Mouse (Mus musculus) heart, embryonic 12.5 days (tissue): ENCODE results near the gene Zfp428. TPM values are rescaled to one million over a fixed set of nuclear protein-coding genes. Genes with fewer than 3 reads are reported as not detected.
"Not testable (repeated sequence)": the region's sequence is repeated elsewhere in the genome, so short reads cannot be mapped to it uniquely, and the experiment has no call there.

ENCODE experiments used
- ATAC-seq: fragments of 200-750 bp; cut with Nextera tagmentation; 2 replicates; pipeline ENCODE4 v1.8.0; 2017; ENCODE audit warnings: moderate TSS enrichment, moderate library complexity; ENCODE audit not compliant: insufficient number of reproducible peaks, low FRiP score
- H3K27ac ChIP-seq: fragments of 300-500 bp; sonication (generic); 2 replicates; pipeline ENCODE4 v1.5.1; 2016; ENCODE audit warnings: mild to moderate bottlenecking, moderate library complexity; ENCODE audit not compliant: poor library complexity, severe bottlenecking
- H3K27me3 ChIP-seq: fragments of 300-500 bp; sonication (generic); replicated peaks from 2 replicates; pipeline ENCODE4 v1.6.1; 2016; ENCODE audit warnings: mild to moderate bottlenecking, moderate library complexity
- H3K36me3 ChIP-seq: fragments of 300-500 bp; sonication (generic); 2 replicates; pipeline ENCODE4 v1.6.1; 2016; ENCODE audit warnings: mild to moderate bottlenecking, moderate library complexity
- H3K4me1 ChIP-seq: fragments of 300-500 bp; sonication (generic); replicated peaks from 2 replicates; pipeline ENCODE4 v1.6.1; 2016; ENCODE audit warnings: mild to moderate bottlenecking
- H3K4me2 ChIP-seq: fragments of 300-500 bp; sonication (generic); 2 replicates; pipeline ENCODE4 v1.6.1; 2016; ENCODE audit warnings: mild to moderate bottlenecking, moderate library complexity
- H3K4me3 ChIP-seq: fragments of 300-500 bp; sonication (generic); 2 replicates; pipeline ENCODE4 v1.5.1; 2016; ENCODE audit warnings: mild to moderate bottlenecking
- H3K9ac ChIP-seq: fragments of 300-500 bp; sonication (generic); 2 replicates; pipeline ENCODE4 v1.6.1; 2016; ENCODE audit warnings: mild to moderate bottlenecking, moderate library complexity
- H3K9me3 ChIP-seq: fragments of 300-500 bp; sonication (generic); replicated peaks from 2 replicates; pipeline ENCODE4 v1.6.1; 2016; ENCODE audit warnings: mild to moderate bottlenecking, moderate library complexity
- whole genome bisulfite sequencing: fragments of 180-500 bp; shearing (Covaris S2); methylation state at CpG from one replicate; pipeline ENCODE4 v1.1.7; 2016; 5-methylcytosine and 5-hydroxymethylcytosine counted together
- polyA plus RNA-seq: library from polyadenylated mRNA; unstranded; fragments of >200 nt; fragmentation: Nextera tagmentation; extraction: Ambion mirVana; gene quantifications from 2 replicates; pipeline ENCODE4 v1.2.1, GENCODE M21; 2016

The Zfp428 gene
- polyA plus RNA-seq, 1 experiment from 2014 or later, result 31.9 TPM

DNA sequence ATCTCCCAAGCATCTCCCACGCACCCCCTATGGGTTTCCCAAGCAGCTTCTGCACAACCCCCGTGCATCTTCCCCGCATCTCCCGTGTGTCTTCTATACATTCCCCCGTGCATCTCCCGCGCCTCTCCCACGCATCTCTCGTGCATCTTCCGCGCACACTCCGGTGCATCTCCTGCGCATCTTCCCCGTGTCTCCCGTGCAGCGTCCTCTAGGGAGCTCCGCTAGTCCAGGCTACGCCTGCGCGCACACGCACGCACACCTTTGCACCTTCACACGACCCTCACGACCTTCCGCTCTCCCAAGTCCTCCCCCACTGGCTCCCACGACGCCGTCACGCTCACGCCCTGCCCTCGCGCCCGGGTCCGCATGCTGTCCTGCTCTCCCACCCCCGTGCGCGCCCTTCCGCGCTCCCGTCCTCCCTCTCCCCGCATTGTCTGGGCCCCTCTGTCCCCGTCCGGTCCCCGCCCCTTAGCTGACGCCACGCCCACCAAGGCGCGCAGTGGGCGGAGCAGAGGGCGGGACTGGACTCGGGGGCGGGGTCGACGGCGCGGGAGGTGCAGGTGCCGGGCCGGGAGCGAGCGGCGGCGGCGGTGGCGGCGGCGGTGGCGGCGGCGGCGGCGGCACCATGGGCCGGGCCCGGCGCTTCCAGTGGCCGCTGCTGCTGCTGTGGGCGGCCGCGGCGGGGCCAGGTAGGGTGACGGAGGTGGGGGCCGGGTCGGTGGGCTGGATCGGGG, 25.2 kb upstream of the Zfp428 start, which contains the start of gene Cadm4:
Gene Cadm4 (plus strand): TSS at position 550 of the 734 bp plus-strand sequence.
- H3K27me3 ChIP-seq, result peaks cover 83% of the 10 kb centered on the region
- ATAC-seq, result peak; percentile 82
- peak within 1 kb of the TSS; percentile 70 for H3K4me3 ChIP-seq
- H3K27ac ChIP-seq, result no peak within 1 kb of the TSS
- under 1% methylated on average over 79 of the region's 83 CpGs for WGBS
- peaks cover 8% of the 10 kb centered on the region for H3K4me1 ChIP-seq
- H3K36me3 ChIP-seq, result no peaks in the 10 kb centered on the region
- H3K9me3 ChIP-seq, result 0 out of 2 replicates have a peak, but pooled peaks cover 5% of the 10 kb centered on the region
- peak within 1 kb of the TSS; percentile 81 for H3K9ac ChIP-seq
- H3K4me2 ChIP-seq, result peak within 1 kb of the TSS; percentile 99

DNA sequence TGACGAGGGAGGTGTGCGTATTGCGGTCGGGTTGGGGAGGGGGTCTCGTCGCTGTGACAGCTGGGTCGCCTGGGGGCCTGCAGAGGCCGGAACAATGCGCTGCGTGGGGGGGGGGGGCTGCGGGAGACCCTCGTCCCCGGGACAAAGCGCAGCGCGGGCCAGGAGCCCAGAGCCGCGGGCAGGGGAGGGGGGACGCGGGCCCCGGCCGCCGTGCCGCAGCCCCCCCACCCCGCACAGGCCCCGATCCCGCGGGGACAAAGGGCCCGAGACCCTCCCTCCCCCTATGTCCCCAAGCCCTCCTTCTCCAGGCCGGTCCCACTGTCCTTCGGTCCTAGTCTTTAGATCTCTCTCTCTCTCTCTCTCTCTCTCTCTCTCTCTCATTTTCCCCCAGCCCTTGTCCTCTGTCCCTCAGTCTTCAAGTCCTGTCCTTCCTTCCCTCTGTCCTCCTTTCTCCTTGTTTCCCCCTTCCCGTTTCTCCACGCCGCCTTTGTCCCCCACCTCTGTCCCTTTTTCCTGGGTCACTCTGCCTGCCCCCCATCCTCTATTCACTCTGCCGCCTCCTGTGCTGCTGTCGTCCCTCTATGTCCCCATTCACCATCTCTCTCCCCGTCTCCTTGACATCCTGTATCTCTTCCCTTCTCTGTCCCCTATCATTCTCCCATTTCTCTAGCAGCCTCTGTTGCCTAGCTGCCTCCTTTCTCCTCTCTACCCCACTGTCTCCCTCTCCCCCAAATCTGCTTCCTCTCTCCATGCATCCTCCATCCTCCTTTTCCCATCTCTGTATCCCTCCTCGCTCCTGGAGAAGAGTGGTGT, 24.4 kb upstream of the Zfp428 start:
- Histone ChIP-seq H3K27ac (no peak overlapping the region), H3K36me3 (no peaks in the 10 kb centered on the region), H3K27me3 (peaks cover 85% of the 10 kb centered on the region), H3K4me2 (peak overlapping the region; percentile 99), H3K9ac (peak overlapping the region; percentile 81), H3K4me1 (peaks cover 8% of the 10 kb centered on the region), H3K4me3 (peak overlapping the region; percentile 70), H3K9me3 (0 out of 2 replicates have a peak, but pooled peaks cover 5% of the 10 kb centered on the region)
- ATAC-seq, result peak; percentile 35; the same call in 1 of the 2 replicates
- WGBS, result 7% methylated on average over 7 of the region's 38 CpGs

DNA sequence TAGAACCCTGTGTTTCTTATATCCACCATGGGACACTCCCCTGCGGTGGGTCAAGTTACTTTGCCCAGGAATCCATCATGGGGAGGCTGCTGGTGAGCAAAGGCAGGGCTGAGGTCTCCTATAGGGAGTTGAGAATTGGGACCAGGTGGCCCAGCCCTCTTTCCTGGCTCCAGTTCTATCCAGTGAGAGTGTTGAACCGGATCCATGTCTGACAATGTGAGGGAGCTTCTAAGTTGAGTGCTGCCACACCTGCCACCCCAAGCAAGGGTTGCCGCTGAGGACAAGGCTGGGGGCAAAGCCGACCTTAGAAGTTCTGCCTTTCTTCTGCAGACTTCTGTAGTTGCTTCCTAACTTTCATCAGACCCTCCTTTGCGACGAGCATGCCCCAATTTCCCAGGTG, 23.5 kb upstream of the Zfp428 start:
- not testable (repeated sequence) for ATAC-seq, H3K9ac ChIP-seq, H3K36me3 ChIP-seq, H3K27ac ChIP-seq, H3K4me3 ChIP-seq, H3K4me1 ChIP-seq, H3K4me2 ChIP-seq, H3K9me3 ChIP-seq
- WGBS, result 48% methylated on average over 6 of the region's 6 CpGs
- H3K27me3 ChIP-seq, result peaks cover 84% of the 10 kb centered on the region

DNA sequence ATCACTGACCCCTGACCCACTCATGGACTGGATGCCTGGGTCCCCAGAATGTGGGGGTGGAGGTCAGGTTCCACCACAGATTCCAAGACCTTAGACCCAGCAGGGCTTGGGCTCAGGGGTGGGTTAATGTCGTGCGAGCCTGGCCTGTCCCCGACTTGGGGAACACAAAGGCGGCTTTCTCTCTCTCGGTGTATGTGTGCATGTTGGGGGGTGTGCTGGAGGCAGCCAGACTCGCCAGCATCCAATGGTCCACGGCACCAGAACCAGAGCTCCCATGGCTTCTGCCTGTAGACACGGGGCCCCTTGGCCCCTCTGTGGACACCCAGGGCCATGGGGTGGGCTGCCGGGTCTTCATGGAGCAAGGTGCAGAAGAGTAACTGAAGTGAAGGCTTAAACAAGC, 21.3 kb upstream of the Zfp428 start:
- Histone ChIP-seq H3K9me3 (no peaks in the 10 kb centered on the region), H3K4me2 (no peak overlapping the region), H3K9ac (no peak overlapping the region), H3K27ac (no peak overlapping the region), H3K27me3 (peaks cover 63% of the 10 kb centered on the region), H3K4me3 (no peak overlapping the region), H3K36me3 (no peaks in the 10 kb centered on the region), H3K4me1 (peaks cover 8% of the 10 kb centered on the region)
- 69% methylated on average over 9 of the region's 9 CpGs for WGBS
- no peak for ATAC-seq

DNA sequence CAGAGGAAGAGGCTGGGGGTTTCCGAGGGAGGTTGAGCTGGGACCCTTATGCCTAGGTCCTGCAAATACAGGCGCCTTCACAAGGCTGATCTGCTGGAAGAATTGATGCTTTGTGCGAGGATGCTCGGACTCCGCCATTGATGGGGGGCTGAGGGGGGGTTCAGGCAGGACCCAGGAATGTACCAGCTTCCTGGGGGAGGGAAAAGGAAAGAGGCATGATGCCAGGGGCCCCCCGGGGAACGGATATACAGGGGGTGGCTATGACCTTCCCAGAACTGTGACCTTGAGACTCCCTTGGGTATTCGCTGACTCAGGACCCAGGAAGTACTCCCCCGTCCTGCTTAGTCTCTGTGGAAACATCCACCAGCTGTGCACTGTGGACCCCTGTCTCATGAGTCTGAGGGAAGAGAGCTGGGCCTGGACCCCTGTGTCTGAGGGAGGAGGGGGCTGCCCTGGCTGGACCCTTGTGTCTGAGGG, 20.1 kb upstream of the Zfp428 start:
- Histone ChIP-seq H3K27me3 (peaks cover 51% of the 10 kb centered on the region), H3K4me1 (peaks cover under 1% of the 10 kb centered on the region), H3K4me2 (no peak overlapping the region), H3K9me3 (no peaks in the 10 kb centered on the region), H3K9ac (no peak overlapping the region), H3K27ac (no peak overlapping the region), H3K4me3 (no peak overlapping the region), H3K36me3 (no peaks in the 10 kb centered on the region)
- WGBS, result 55% methylated on average over 9 of the region's 9 CpGs
- no peak for ATAC-seq

DNA sequence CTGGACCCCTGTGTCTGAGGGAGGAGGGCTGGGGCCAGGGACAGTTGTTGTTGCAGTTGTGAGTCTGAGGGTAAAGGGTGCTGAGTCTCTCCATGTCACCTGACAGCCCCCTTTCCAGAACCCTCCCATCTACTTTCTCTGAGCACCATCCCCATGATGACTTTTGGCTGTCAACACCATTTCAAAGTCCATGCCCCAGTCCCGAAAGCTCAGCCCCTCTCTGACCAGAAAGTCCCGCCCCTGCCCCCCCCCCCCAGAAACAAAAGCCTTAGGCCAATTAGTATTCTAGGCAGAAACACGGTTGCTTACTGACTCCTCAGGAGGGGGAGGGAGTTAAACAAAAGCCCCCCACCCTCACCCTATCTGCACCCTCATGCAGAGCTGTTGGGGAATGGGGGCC, 19.4 kb upstream of the Zfp428 start:
- no peak overlapping the region for H3K27ac ChIP-seq
- H3K27me3 ChIP-seq, result peaks cover 44% of the 10 kb centered on the region
- WGBS, result 33% methylated on average over 3 of the region's 3 CpGs
- no peaks in the 10 kb centered on the region for H3K4me1 ChIP-seq
- no peak overlapping the region for H3K4me2 ChIP-seq
- no peak overlapping the region for H3K4me3 ChIP-seq
- H3K36me3 ChIP-seq, result no peaks in the 10 kb centered on the region
- no peak for ATAC-seq
- no peak overlapping the region for H3K9ac ChIP-seq
- no peaks in the 10 kb centered on the region for H3K9me3 ChIP-seq

DNA sequence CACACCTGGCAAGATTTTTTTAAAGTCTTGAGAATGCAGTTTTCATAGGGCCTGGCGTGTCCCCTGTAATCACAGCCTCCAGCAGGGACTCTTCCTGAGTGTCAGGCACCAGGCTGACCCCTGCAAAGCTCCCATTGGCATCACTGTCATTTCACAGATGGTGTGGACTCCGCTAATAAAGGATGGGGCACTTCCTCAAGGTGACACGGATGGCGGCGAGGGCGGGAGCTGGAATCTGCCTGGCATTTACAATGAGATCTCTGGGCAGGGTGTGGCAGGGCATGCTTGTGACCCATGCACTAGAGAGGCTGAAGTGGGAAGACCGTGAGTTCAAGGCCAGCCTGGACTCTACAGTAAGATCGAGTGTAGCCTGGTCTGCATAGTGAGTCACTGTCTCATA, 18.5 kb upstream of the Zfp428 start:
- no peak overlapping the region for H3K4me2 ChIP-seq
- WGBS, result 81% methylated on average over 8 of the region's 8 CpGs

DNA sequence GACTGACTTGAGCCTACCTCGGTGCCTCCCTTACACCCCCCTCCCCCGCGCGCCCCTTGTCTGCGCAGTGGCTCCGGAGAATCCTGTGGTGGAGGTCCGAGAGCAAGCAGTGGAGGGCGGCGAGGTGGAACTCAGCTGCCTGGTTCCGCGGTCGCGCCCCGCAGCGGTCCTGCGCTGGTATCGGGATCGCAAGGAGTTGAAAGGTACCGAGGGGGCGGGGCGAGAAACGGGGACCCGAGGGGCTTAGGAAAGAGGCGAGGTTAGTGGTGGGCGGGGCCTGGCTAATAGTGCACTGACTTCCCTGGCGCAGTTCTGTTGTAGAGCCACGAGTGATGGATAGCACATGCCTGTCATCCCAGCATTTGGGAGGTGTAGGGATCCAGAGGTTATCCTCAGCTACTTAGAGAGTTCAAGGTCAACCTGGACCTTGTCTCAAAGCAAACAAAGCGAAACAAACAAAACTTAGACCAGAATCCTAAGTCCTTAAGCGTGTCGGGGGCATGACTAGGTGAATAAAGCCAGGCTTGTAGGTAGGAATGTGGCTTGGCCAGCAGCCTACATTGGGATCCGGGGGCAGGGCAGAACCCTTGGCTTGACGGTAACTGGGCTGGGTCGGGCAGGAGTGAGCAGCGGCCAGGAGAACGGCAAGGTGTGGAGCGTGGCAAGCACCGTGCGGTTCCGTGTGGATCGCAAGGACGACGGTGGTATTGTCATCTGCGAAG, 6.8 kb upstream of the Zfp428 start:
- Histone ChIP-seq H3K36me3 (no peaks in the 10 kb centered on the region), H3K4me1 (peaks cover 23% of the 10 kb centered on the region), H3K27ac (no peak overlapping the region), H3K9me3 (peaks cover 11% of the 10 kb centered on the region), H3K4me2 (peak overlapping the region; percentile 70), H3K9ac (no peak overlapping the region), H3K4me3 (peak overlapping the region; percentile 45), H3K27me3 (peaks cover 71% of the 10 kb centered on the region)
- no peak for ATAC-seq
- WGBS, result 9% methylated on average over 43 of the region's 43 CpGs

More for the DNA sequence above, 18.5 kb upstream of the Zfp428 start:
- Histone ChIP-seq H3K9ac (no peak overlapping the region), H3K4me1 (no peaks in the 10 kb centered on the region), H3K4me3 (no peak overlapping the region), H3K27ac (no peak overlapping the region), H3K27me3 (peaks cover 35% of the 10 kb centered on the region), H3K36me3 (no peaks in the 10 kb centered on the region), H3K9me3 (no peaks in the 10 kb centered on the region)
- ATAC-seq, result no peak

DNA sequence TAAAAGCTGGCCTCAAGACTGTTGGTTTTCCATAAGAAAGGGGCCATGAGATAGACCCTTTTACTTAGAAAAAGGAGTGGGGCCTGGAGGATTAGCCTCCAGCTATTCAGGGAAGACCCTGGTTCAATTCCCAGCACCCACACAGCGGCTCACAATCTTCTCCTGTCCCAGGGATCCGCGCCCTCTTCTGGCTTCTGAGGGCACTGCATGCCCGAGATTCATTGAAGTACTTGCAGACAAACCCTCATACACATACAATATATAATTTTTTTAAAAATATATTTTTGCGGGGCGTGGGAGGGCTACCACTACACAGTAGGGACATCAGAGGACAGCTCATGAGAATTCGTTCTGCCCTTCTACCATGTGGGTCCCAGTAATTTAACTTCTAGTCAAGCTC, 5.9 kb upstream of the Zfp428 start:
- Histone ChIP-seq H3K4me1 (peaks cover 32% of the 10 kb centered on the region), H3K9me3 (peaks cover 11% of the 10 kb centered on the region), H3K4me2 (no peak overlapping the region), H3K27ac (no peak overlapping the region), H3K4me3 (no peak overlapping the region), H3K36me3 (no peaks in the 10 kb centered on the region), H3K27me3 (peaks cover 71% of the 10 kb centered on the region), H3K9ac (no peak overlapping the region)
- ATAC-seq, result no peak
- 18% methylated on average over 7 of the region's 7 CpGs for WGBS

DNA sequence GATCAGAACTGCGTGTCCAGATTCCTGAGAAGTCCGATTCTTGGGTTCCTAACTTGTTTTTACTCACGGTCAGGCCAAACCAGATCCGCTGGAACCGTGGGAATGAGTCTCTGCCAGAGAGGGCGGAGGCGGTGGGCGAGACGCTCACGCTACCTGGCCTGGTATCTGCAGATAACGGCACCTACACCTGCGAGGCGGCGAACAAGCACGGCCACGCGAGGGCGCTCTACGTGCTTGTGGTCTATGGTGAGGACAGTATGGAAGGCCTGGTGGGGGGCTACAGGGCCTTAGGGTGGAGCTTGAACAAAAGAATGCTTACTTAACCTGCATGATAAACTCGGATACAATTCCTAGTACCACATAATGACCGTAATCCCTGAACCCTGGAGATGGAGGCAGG, 5.3 kb upstream of the Zfp428 start:
- H3K4me2 ChIP-seq, result no peak overlapping the region
- H3K36me3 ChIP-seq, result no peaks in the 10 kb centered on the region
- H3K9me3 ChIP-seq, result peaks cover 11% of the 10 kb centered on the region
- peaks cover 34% of the 10 kb centered on the region for H3K4me1 ChIP-seq
- no peak overlapping the region for H3K4me3 ChIP-seq
- no peak overlapping the region for H3K9ac ChIP-seq
- no peak for ATAC-seq
- no peak overlapping the region for H3K27ac ChIP-seq
- WGBS, result 30% methylated on average over 21 of the region's 21 CpGs
- peaks cover 70% of the 10 kb centered on the region for H3K27me3 ChIP-seq

DNA sequence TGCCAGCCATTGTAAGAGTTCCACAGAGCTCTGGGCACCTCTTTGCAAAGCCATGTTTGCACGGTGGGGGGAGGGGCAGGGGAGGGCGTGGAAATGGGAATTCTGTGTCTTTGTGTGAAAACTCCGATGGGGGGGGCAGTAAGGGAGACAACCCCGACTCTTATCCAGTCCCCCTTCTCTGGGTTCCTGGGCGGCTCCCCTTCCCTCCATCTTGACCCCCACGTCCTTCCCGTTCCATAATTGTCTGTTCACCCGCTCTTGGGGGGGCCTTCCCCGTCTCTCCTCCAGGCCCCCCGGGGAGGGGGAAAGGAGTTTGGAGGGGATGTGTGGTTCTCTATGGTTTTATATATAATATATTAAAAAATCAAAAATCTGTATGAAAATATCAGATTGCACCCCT, 2.8 kb upstream of the Zfp428 start:
- Histone ChIP-seq H3K9ac (no peak overlapping the region), H3K27me3 (peaks cover 47% of the 10 kb centered on the region), H3K4me1 (peaks cover 38% of the 10 kb centered on the region), H3K9me3 (peaks cover 8% of the 10 kb centered on the region), H3K27ac (no peak overlapping the region), H3K4me2 (peak overlapping the region; percentile 9; the same call in 1 of the 2 replicates), H3K4me3 (no peak overlapping the region), H3K36me3 (no peaks in the 10 kb centered on the region)
- WGBS, result 13% methylated on average over 7 of the region's 10 CpGs
- no peak for ATAC-seq
